Mouse (Mus musculus): ENCODE data around the gene Adamts13. TPM values are rescaled to one million over a fixed set of nuclear protein-coding genes. Genes with fewer than 3 reads are reported as not detected.
A peak's percentile ranks its signal among the peaks of the same experiment; 100 is the strongest.

Gene Adamts13
- polyA plus RNA-seq, 1 experiment from 2014 or later: not detected

DNA sequence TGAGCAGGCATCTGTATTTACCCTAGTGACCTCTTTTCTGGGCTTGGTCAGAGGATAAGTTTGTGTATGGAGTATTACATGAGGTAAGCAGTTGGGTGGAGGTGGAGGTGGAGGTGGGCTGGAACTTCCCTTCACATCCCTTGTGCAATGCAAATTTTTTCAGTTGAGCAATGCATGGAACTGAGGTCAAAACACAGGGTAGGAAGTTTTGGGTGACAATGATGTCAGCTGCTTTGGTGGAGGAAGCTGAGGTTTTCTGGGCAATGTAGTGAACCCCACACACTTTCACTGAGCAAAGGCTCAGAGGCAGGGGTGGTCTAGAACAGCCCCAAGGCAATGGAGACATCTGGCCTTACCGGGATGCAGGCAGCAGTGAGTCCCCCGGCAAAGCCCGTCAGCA, 52.3 kb downstream of the Adamts13 start:
- no peak for ATAC-seq (ENCODE audit: low read depth)
- H3K27ac ChIP-seq (replicated peaks): no peak overlapping the region
- H3K27me3 ChIP-seq: peaks cover 15% of the 10 kb centered on the region
- H3K36me3 ChIP-seq: 0 out of 2 replicates have a peak, but pooled peaks cover 9% of the 10 kb centered on the region
- H3K9me3 ChIP-seq: no peaks in the 10 kb centered on the region
- H3K9ac ChIP-seq: no peak overlapping the region
- H3K4me3 ChIP-seq: no peak overlapping the region
- 81% methylated on average over 3 of the region's 3 CpGs for WGBS
- peaks cover 22% of the 10 kb centered on the region for H3K4me1 ChIP-seq (replicated peaks)
- no peak overlapping the region for H3K4me2 ChIP-seq

- Histone ChIP-seq H3K4me3 (no peak overlapping the region), H3K4me2 (peak overlapping the region; percentile 60), H3K4me1 (replicated peaks) (peaks cover 22% of the 10 kb centered on the region), H3K36me3 (0 out of 2 replicates have a peak, but pooled peaks cover 6% of the 10 kb centered on the region), H3K27me3 (peaks cover 17% of the 10 kb centered on the region), H3K27ac (replicated peaks) (no peak overlapping the region), H3K9me3 (no peaks in the 10 kb centered on the region), H3K9ac (peak overlapping the region; percentile 72; the same call in 1 of the 2 replicates)
- no peak for ATAC-seq (ENCODE audit: low read depth)
- WGBS: 89% methylated on average over 3 of the region's 3 CpGs
Observed at GRCm38 (mm10) chr2:27026332-27026731, 53.1 kb downstream of the Adamts13 start.

GRCm38 (mm10) chr2:27026857-27027617, 53.8 kb downstream of the Adamts13 start:
- H3K9ac ChIP-seq: peak overlapping the region; percentile 72
- no peaks in the 10 kb centered on the region for H3K36me3 ChIP-seq
- peak overlapping the region; percentile 60 for H3K4me2 ChIP-seq
- peak overlapping the region; percentile 41 for H3K4me3 ChIP-seq
- WGBS: 72% methylated on average over 10 of the region's 10 CpGs
- peak overlapping the region; percentile 19; the same call in 1 of the 2 replicates for H3K27ac ChIP-seq (replicated peaks)
- no peaks in the 10 kb centered on the region for H3K9me3 ChIP-seq
- peaks cover 22% of the 10 kb centered on the region for H3K4me1 ChIP-seq (replicated peaks)
- H3K27me3 ChIP-seq: peaks cover 17% of the 10 kb centered on the region
- ATAC-seq (ENCODE audit: low read depth): peak; percentile 0; the same call in 1 of the 2 replicates

DNA sequence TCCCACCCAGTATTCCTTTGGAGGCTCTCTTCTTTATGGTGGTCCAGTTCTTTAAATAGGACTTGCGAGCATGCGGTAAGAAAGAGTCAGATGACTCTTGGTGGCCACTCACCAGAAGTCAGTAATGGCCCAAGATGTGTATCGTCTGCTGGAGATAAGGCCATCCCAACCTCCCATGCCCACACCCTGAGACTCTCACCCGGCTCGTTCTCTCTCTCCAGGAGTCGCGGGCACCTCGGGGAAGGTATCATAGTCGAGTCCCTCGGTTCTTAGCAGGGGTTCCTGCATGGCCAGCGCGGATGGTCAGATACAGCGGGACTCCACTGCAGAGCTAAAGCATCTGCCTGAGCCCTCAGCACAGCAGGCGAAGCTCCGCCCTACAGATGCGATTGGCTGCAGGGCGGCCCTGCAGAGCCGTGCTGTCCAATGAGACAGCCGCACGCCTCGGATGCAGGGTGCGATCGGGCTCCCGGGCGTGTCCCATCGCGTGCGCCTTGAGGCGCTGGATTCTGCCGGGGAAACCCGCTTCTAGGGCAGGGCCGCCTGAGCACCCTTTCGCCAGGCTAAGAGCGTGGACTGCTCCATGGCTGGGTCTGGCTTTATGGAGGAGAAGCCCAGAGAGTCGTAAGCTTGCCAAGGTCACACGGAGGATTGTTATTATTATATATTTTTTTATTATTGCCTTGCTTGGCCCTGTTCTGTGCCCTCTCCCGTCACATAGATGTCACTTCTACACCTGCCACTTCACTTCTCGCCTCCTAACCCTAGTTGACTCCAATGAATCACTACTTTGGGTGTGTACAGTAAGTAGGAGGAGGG, 54.6 kb downstream of the Adamts13 start, which contains the start of gene Slc2a6:
Gene Slc2a6 (minus strand): TSS at position 381 of the 819 bp plus-strand sequence.
- Histone ChIP-seq H3K4me3 (peak within 1 kb of the TSS; percentile 41), H3K4me1 (replicated peaks) (peaks cover 22% of the 10 kb centered on the region), H3K9ac (peak within 1 kb of the TSS; percentile 72), H3K27ac (replicated peaks) (peak within 1 kb of the TSS; percentile 61; the same call in 1 of the 2 replicates), H3K9me3 (no peaks in the 10 kb centered on the region), H3K36me3 (no peaks in the 10 kb centered on the region), H3K27me3 (peaks cover 17% of the 10 kb centered on the region), H3K4me2 (peak within 1 kb of the TSS; percentile 60)
- ATAC-seq (ENCODE audit: low read depth): peak; percentile 99
- 3% methylated on average over 38 of the region's 38 CpGs for WGBS

DNA sequence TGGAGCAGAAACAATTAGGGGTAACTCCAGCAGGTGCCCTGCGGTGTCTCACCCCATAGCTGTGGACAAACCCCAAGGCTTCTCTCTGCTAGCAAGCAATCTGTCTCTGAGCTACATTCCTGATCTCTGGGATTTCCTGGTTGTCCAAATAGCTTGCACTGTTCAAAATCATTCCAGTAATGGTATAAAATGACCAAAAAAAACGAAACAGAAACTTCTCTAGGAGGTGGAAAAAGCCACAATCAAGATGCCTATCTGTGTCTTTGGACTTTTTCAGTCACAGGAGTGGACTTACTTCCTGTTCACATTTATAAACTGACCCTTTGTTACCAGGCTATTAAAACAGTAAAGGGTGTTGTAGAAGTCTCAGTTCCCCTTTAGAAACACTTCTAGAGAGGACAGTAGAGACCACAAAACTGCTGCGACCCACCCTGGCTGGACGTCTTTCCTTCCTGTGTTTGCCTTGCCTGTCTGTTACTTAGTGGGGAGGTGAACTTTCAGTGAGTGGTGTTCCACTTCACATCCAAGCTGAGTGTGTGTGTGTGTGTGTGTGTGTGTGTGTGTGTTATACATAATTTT, 55.3 kb downstream of the Adamts13 start:
- Histone ChIP-seq H3K9me3 (no peaks in the 10 kb centered on the region), H3K27me3 (peaks cover 17% of the 10 kb centered on the region), H3K4me2 (peak overlapping the region; percentile 60), H3K36me3 (no peaks in the 10 kb centered on the region), H3K4me1 (replicated peaks) (peaks cover 22% of the 10 kb centered on the region), H3K27ac (replicated peaks) (no peak overlapping the region), H3K4me3 (peak overlapping the region; percentile 41), H3K9ac (peak overlapping the region; percentile 72)
- ATAC-seq (ENCODE audit: low read depth): no peak
- 62% methylated on average over 4 of the region's 4 CpGs for WGBS

- H3K4me1 ChIP-seq (replicated peaks): peaks cover 11% of the 10 kb centered on the region
- ATAC-seq (ENCODE audit: low read depth): no peak
- peaks cover 17% of the 10 kb centered on the region for H3K27me3 ChIP-seq
- H3K36me3 ChIP-seq: no peaks in the 10 kb centered on the region
- no peak overlapping the region for H3K4me3 ChIP-seq
- H3K9ac ChIP-seq: no peak overlapping the region
- H3K27ac ChIP-seq (replicated peaks): no peak overlapping the region
- no peaks in the 10 kb centered on the region for H3K9me3 ChIP-seq
- H3K4me2 ChIP-seq: no peak overlapping the region
- WGBS: 84% methylated on average over 2 of the region's 2 CpGs
Observed at GRCm38 (mm10) chr2:27032361-27032760, 59.1 kb downstream of the Adamts13 start.

DNA sequence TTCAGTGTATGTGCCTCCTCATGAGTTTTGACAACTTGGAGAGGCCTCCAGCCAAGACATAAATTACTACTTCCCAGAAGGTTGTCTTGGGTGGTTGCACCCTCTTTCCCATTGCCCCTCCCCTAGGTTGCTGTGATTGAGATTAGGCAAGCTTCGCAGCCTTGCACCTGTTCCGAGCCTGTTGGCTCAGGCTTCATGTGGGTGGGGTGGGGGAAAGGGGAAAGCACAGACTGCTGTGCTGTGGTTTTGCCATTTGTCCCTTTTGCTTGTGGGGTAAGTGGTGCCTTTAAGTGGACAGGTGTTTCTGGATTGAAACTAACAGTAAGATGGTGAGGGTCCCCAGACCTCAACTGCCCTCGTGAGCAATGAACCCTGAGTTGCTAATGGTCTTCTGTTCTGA, 62.8 kb downstream of the Adamts13 start:
- Histone ChIP-seq H3K27ac (replicated peaks) (no peak overlapping the region), H3K4me1 (replicated peaks) (no peaks in the 10 kb centered on the region), H3K27me3 (no peaks in the 10 kb centered on the region), H3K9ac (no peak overlapping the region), H3K4me3 (no peak overlapping the region), H3K9me3 (no peaks in the 10 kb centered on the region), H3K36me3 (no peaks in the 10 kb centered on the region), H3K4me2 (no peak overlapping the region)
- ATAC-seq (ENCODE audit: low read depth): no peak
- WGBS: 78% methylated on average over 3 of the region's 3 CpGs

- no peak overlapping the region for H3K4me3 ChIP-seq
- H3K36me3 ChIP-seq: no peaks in the 10 kb centered on the region
- H3K27ac ChIP-seq (replicated peaks): no peak overlapping the region
- ATAC-seq (ENCODE audit: low read depth): peak; percentile 27; the same call in 1 of the 2 replicates
- no peaks in the 10 kb centered on the region for H3K4me1 ChIP-seq (replicated peaks)
- no peaks in the 10 kb centered on the region for H3K9me3 ChIP-seq
- WGBS: 60% methylated on average over 4 of the region's 4 CpGs
- no peak overlapping the region for H3K4me2 ChIP-seq
- H3K27me3 ChIP-seq: no peaks in the 10 kb centered on the region
- no peak overlapping the region for H3K9ac ChIP-seq
Observed at GRCm38 (mm10) chr2:27037008-27037407, 63.8 kb downstream of the Adamts13 start.

- Histone ChIP-seq H3K27me3 (no peaks in the 10 kb centered on the region), H3K36me3 (no peaks in the 10 kb centered on the region), H3K27ac (replicated peaks) (no peak overlapping the region), H3K4me2 (no peak overlapping the region), H3K9ac (no peak overlapping the region), H3K4me1 (replicated peaks) (no peaks in the 10 kb centered on the region), H3K9me3 (no peaks in the 10 kb centered on the region), H3K4me3 (no peak overlapping the region)
- 0% methylated on average over 3 of the region's 3 CpGs for WGBS
- 0 out of 2 replicates have a peak, but pooled peaks have one; percentile 68 for ATAC-seq (ENCODE audit: low read depth)
Observed at GRCm38 (mm10) chr2:27038596-27038995, 65.4 kb downstream of the Adamts13 start.

DNA sequence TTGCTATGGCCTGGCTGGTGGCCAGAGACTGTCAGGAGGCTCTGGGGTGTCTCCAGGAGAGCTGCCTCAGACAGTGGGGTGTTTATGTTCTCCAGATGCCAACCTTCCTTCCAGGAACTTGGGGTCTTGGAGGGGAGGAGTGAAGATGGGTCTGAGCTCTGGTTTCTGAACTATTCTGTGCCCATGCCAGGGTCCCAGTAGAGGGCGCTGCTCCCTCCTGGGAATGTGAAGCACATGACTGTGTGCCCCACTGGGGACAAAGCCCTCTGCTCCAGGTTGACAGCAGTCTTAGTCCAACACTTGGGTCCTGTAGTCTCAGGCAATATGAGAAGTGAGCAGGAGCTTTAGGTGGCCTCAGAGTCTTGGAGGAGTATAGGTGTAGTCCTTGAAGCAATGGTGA, 66.1 kb downstream of the Adamts13 start:
- Histone ChIP-seq H3K27ac (replicated peaks) (no peak overlapping the region), H3K4me1 (replicated peaks) (no peaks in the 10 kb centered on the region), H3K4me2 (no peak overlapping the region), H3K36me3 (no peaks in the 10 kb centered on the region), H3K9ac (no peak overlapping the region), H3K9me3 (no peaks in the 10 kb centered on the region), H3K27me3 (no peaks in the 10 kb centered on the region), H3K4me3 (no peak overlapping the region)
- no peak for ATAC-seq (ENCODE audit: low read depth)
- WGBS: 5% methylated on average over 1 of the region's 1 CpGs

- Histone ChIP-seq H3K27ac (replicated peaks) (no peak overlapping the region), H3K4me3 (no peak overlapping the region), H3K4me1 (replicated peaks) (no peaks in the 10 kb centered on the region), H3K4me2 (no peak overlapping the region), H3K9me3 (no peaks in the 10 kb centered on the region), H3K36me3 (no peaks in the 10 kb centered on the region), H3K9ac (no peak overlapping the region), H3K27me3 (no peaks in the 10 kb centered on the region)
- 66% methylated on average over 8 of the region's 8 CpGs for WGBS
- ATAC-seq (ENCODE audit: low read depth): no peak
Observed at GRCm38 (mm10) chr2:27042131-27042844, 69.1 kb downstream of the Adamts13 start.

Data from neural tube, embryonic 13.5 days (tissue).